Mouse (Mus musculus) heart, adult 11 months (tissue): ENCODE measurements at regions not wholly inside any gene's neighbourhood (a gene's known extent, or its start where the extent isn't known, plus 50 kb on each side); places are given as distances from the start of the nearest gene placed in this dataset.
"Not testable (repeated sequence)": the region's sequence is repeated elsewhere in the genome, so short reads cannot be mapped to it uniquely, and the experiment has no call there.

Experiments used
- DNase-seq: peaks from one replicate; pipeline ENCODE4 v3.0.0; 2022

GRCm38 (mm10) chr3:138609749-138610148 lies 83.8 kb downstream of the Eif4e start:
- DNase-seq: no peak

- DNase-seq: no peak
Measured at GRCm38 (mm10) chr3:138612884-138613653, 87.1 kb downstream of the Eif4e start.

- DNase-seq: no peak
Measured at GRCm38 (mm10) chr3:138613680-138614079, 87.7 kb downstream of the Eif4e start.

- DNase-seq: no peak
Measured at GRCm38 (mm10) chr3:138614899-138615298, 88.9 kb downstream of the Eif4e start.

GRCm38 (mm10) chr3:138620263-138620662 lies 94.3 kb downstream of the Eif4e start:
- peak; percentile 69 for DNase-seq

GRCm38 (mm10) chr3:138624128-138624527 lies 98.1 kb downstream of the Eif4e start:
- peak; percentile 24 for DNase-seq

GRCm38 (mm10) chr3:138626230-138626629 lies 100.3 kb downstream of the Eif4e start:
- peak; percentile 24 for DNase-seq

GRCm38 (mm10) chr3:138630231-138630630 lies 104.3 kb downstream of the Eif4e start:
- peak; percentile 9 for DNase-seq

- peak; percentile 23 for DNase-seq
Measured at GRCm38 (mm10) chr3:138632086-138632485, 106.1 kb downstream of the Eif4e start.

GRCm38 (mm10) chr3:138642026-138642425 lies 100.0 kb upstream of the Tspan5 start:
- DNase-seq: peak; percentile 62

- DNase-seq: peak; percentile 75
Measured at GRCm38 (mm10) chr3:138643951-138644285, 98.1 kb upstream of the Tspan5 start.

- DNase-seq: peak; percentile 70
Measured at GRCm38 (mm10) chr3:138644286-138644951, 97.6 kb upstream of the Tspan5 start.

- peak; percentile 92 for DNase-seq
Measured at GRCm38 (mm10) chr3:138645320-138645719, 96.7 kb upstream of the Tspan5 start.

GRCm38 (mm10) chr3:138649699-138650098 lies 92.3 kb upstream of the Tspan5 start:
- no peak for DNase-seq

- DNase-seq: not testable (repeated sequence)
Measured at GRCm38 (mm10) chr3:138650671-138651070, 91.3 kb upstream of the Tspan5 start.

- peak; percentile 4 for DNase-seq
Measured at GRCm38 (mm10) chr3:138651361-138652205, 90.4 kb upstream of the Tspan5 start.

- peak; percentile 22 for DNase-seq
Measured at GRCm38 (mm10) chr3:138652206-138652605, 89.8 kb upstream of the Tspan5 start.

GRCm38 (mm10) chr3:138652685-138653084 lies 89.3 kb upstream of the Tspan5 start:
- peak; percentile 51 for DNase-seq

- peak; percentile 76 for DNase-seq
Measured at GRCm38 (mm10) chr3:138653549-138654246, 88.3 kb upstream of the Tspan5 start.

GRCm38 (mm10) chr3:138654610-138655371 lies 87.2 kb upstream of the Tspan5 start:
- DNase-seq: no peak

GRCm38 (mm10) chr3:138655479-138655878 lies 86.5 kb upstream of the Tspan5 start:
- no peak for DNase-seq

- no peak for DNase-seq
Measured at GRCm38 (mm10) chr3:138662625-138663024, 79.4 kb upstream of the Tspan5 start.
